Mouse (Mus musculus) MEL (cell line): ENCODE measurements around the gene Zscan21.
"Not testable (repeated sequence)": the region's sequence is repeated elsewhere in the genome, so short reads cannot be mapped to it uniquely, and the experiment has no call there.

Experiments
- CTCF ChIP-seq, 3 experiments: IDR thresholded peaks in 2 of 3; conservative IDR thresholded peaks in 1 of 3; 2 replicates each; pipeline ENCODE4 v1.5.1; 2011 to 2012; ENCODE audit warnings: low read length in 3 of 3, low read depth in 2 of 3, mild to moderate bottlenecking in 2 of 3, improper control_type of control experiment in 1 of 3, inconsistent platforms in 1 of 3, mixed read lengths in 1 of 3, moderate library complexity in 1 of 3; ENCODE audit not compliant: control insufficient read depth in 1 of 3, insufficient read depth in 1 of 3, poor library complexity in 1 of 3, severe bottlenecking in 1 of 3
- HCFC1 ChIP-seq: IDR thresholded peaks from 2 replicates; pipeline ENCODE4 v1.6.1; 2012; ENCODE audit warnings: low read depth, mild to moderate bottlenecking, inconsistent platforms, low read length, improper control_type of control experiment, moderate library complexity
- MAFK ChIP-seq: IDR thresholded peaks from 2 replicates; pipeline ENCODE4 v1.6.1; 2011; ENCODE audit warnings: low read depth, mild to moderate bottlenecking, low read length, improper control_type of control experiment, borderline replicate concordance
- MYC ChIP-seq: IDR thresholded peaks from 2 replicates; pipeline ENCODE4 v1.6.1; 2011; ENCODE audit warnings: low read depth, mild to moderate bottlenecking, low read length, improper control_type of control experiment, moderate library complexity
- POLR2A ChIP-seq, 2 experiments: IDR thresholded peaks; 2 replicates each; pipeline ENCODE4 v1.6.1; 2011 to 2012; ENCODE audit warnings: low read length in 2 of 2, mild to moderate bottlenecking in 2 of 2, control low read depth in 1 of 2, improper control_type of control experiment in 1 of 2, low read depth in 1 of 2, moderate library complexity in 1 of 2; ENCODE audit not compliant: control insufficient read depth in 1 of 2, insufficient read depth in 1 of 2, poor library complexity in 1 of 2
- TAL1 ChIP-seq: IDR thresholded peaks from 2 replicates; pipeline ENCODE4 v1.6.1; 2012; ENCODE audit warnings: mild to moderate bottlenecking, inconsistent platforms, low read length, moderate library complexity, mixed read lengths
- USF1 ChIP-seq: IDR thresholded peaks from 2 replicates; pipeline ENCODE4 v1.6.1; 2014; ENCODE audit warnings: low read depth, mild to moderate bottlenecking, inconsistent platforms, low read length, improper control_type of control experiment, moderate library complexity
- ZC3H11A ChIP-seq: IDR thresholded peaks from 2 replicates; pipeline ENCODE4 v1.6.1; 2012; ENCODE audit warnings: low read depth, mild to moderate bottlenecking, inconsistent platforms, low read length, improper control_type of control experiment
- ZKSCAN1 ChIP-seq: IDR thresholded peaks from 2 replicates; pipeline ENCODE4 v1.6.1; 2012; ENCODE audit warnings: low read depth, mild to moderate bottlenecking, inconsistent platforms, low read length, improper control_type of control experiment, moderate library complexity
- ZNF384 ChIP-seq: IDR thresholded peaks from 2 replicates; pipeline ENCODE4 v1.6.1; 2012; ENCODE audit warnings: low read depth, mild to moderate bottlenecking, inconsistent platforms, low read length, improper control_type of control experiment

DNA sequence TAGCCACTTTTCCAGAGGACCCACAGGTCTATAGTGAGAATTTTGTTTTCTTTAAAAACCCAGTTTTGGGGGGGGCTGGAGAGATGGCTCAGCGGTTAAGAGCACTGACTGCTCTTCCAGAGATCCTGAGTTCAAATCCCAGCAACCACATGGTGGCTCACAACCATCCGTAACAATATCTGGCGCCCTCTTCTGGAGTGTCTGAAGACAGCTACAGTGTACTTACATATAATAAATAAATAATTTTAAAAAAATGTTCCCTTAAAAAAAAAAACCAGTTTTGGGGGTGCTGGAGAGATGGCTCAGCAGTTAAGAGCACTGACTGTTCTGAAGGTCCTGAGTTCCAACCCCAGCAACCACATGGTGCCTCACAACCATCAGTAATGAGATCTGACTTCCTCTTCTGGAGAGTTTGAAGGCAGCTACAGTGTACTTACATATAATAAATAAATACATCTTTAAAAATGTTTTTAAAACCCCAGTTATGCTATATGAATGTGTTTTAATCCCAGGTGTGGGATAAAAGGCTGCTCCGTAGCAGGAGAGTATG is 6.8 kb upstream of the Zscan21 start:
- not testable (repeated sequence) for TF ChIP-seq USF1; POLR2A (IDR thresholded peaks at IDR 0.05; ENCODE audit: control insufficient read depth in 1 of 2, insufficient read depth in 1 of 2, low read depth in 1 of 2, low read length in 2 of 2, poor library complexity in 1 of 2); HCFC1; MAFK; TAL1; ZKSCAN1; ZC3H11A
- TF ChIP-seq CTCF (IDR thresholded peaks at IDR 0.05 in 2 of 3, conservative IDR thresholded peaks at IDR 0.05 in 1 of 3; ENCODE audit: control insufficient read depth in 1 of 3, insufficient read depth in 1 of 3, low read depth in 2 of 3, low read length in 3 of 3, poor library complexity in 1 of 3, severe bottlenecking in 1 of 3) (0 out of 6 replicates have a peak, but pooled peaks of 1 of the 3 experiments have one; percentile 5), ZNF384 (peak; percentile 69), MYC (peak; percentile 59; the same call in 1 of the 2 replicates)
